Mouse (Mus musculus) midbrain, embryonic 13.5 days (tissue): ENCODE data around the gene Pigm. TPM values are rescaled to one million over a fixed set of nuclear protein-coding genes. Genes with fewer than 3 reads are reported as not detected.

Experiments used
- ATAC-seq: fragments of 200-750 bp; cut with Nextera tagmentation; 2 replicates; pipeline ENCODE4 v1.8.0; 2017; ENCODE audit warnings: mild to moderate bottlenecking, moderate TSS enrichment, moderate library complexity
- H3K27ac ChIP-seq: fragments of 300-500 bp; sonication (generic); 2 replicates; pipeline ENCODE4 v1.5.1; 2015; ENCODE audit warnings: inconsistent platforms, mild to moderate bottlenecking, moderate library complexity
- H3K27me3 ChIP-seq: fragments of 300-500 bp; sonication (generic); 2 replicates; pipeline ENCODE4 v1.6.1; 2015; ENCODE audit warnings: mild to moderate bottlenecking, inconsistent platforms
- H3K36me3 ChIP-seq: fragments of 300-500 bp; sonication (generic); 2 replicates; pipeline ENCODE4 v1.6.1; 2015; ENCODE audit warnings: mild to moderate bottlenecking, inconsistent platforms
- H3K4me1 ChIP-seq: fragments of 300-500 bp; sonication (generic); replicated peaks from 2 replicates; pipeline ENCODE4 v1.6.1; 2015; ENCODE audit warnings: inconsistent platforms
- H3K4me2 ChIP-seq: fragments of 300-500 bp; sonication (generic); replicated peaks from 2 replicates; pipeline ENCODE4 v1.6.1; 2015; ENCODE audit warnings: moderate library complexity, mild to moderate bottlenecking, inconsistent platforms
- H3K4me3 ChIP-seq: fragments of 300-500 bp; sonication (generic); replicated peaks from 2 replicates; pipeline ENCODE4 v1.5.1; 2015; ENCODE audit warnings: mild to moderate bottlenecking, inconsistent platforms
- H3K9ac ChIP-seq: fragments of 300-500 bp; sonication (generic); replicated peaks from 2 replicates; pipeline ENCODE4 v1.6.1; 2015; ENCODE audit warnings: mild to moderate bottlenecking, inconsistent platforms
- H3K9me3 ChIP-seq: fragments of 300-500 bp; sonication (generic); 2 replicates; pipeline ENCODE4 v1.6.1; 2016; ENCODE audit warnings: mild to moderate bottlenecking, inconsistent platforms
- WGBS: fragments of 180-500 bp; shearing (Covaris S2); methylation state at CpG from one replicate; pipeline ENCODE4 v1.1.7; 2015; 5-methylcytosine and 5-hydroxymethylcytosine counted together
- polyA plus RNA-seq: library from polyadenylated mRNA; unstranded; fragments of >200 nt; fragmentation: Nextera tagmentation; extraction: Ambion mirVana; gene quantifications from 2 replicates; pipeline ENCODE4 v1.2.1, GENCODE M21; 2015

The Pigm gene
- polyA plus RNA-seq, 1 experiment from 2014 or later, result 4.9 TPM

DNA sequence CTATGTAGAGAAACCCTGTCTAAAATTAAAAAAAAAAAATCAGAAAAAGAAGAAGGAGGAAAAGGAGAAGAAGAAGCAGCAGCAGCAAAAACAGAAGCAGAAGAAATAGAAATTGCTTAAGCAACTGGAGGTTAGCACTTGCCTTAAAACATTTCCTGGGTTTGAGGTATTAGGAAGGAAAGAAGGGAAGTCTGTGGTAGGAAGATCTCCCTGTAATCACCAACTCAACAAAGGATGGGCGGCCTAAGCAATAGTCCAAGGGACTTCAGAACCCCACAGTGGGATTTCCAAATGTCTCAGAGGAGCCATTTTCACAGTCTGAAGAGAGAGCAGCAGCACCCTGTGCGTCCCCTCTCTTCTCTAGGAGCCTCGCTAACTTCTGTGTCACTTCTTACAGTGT, 23.9 kb upstream of the Pigm start:
- no peak overlapping the region for H3K4me3 ChIP-seq
- no peak overlapping the region for H3K9ac ChIP-seq
- H3K9me3 ChIP-seq, result no peaks in the 10 kb centered on the region
- 95% methylated on average over 3 of the region's 3 CpGs for WGBS
- H3K4me2 ChIP-seq, result no peak overlapping the region
- no peak overlapping the region for H3K27ac ChIP-seq
- no peaks in the 10 kb centered on the region for H3K27me3 ChIP-seq
- no peaks in the 10 kb centered on the region for H3K36me3 ChIP-seq
- H3K4me1 ChIP-seq, result peaks cover 60% of the 10 kb centered on the region
- no peak for ATAC-seq

DNA sequence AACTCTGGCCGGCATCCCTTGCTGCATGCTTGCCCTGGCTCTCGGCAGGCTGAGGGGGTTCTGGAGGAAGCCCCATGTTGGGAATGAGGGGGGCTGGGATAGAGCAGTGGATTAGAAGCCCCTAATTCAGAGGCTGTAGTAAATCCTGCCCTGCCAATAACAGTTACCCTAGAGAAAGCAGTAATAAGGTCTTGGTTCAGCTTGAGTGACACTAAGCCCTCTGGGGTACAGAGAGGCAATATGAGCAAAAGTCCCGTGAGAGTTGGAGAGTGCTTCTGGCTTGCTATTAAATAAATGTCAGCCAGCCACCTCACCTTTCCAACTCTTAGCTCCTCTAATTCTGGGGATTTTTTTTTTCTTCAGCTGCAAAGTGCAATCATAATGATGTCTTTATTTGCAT, 21.0 kb upstream of the Pigm start:
- no peak overlapping the region; the same call in 1 of the 2 replicates for H3K9ac ChIP-seq
- peak; percentile 67 for ATAC-seq
- H3K4me3 ChIP-seq, result no peak overlapping the region

DNA sequence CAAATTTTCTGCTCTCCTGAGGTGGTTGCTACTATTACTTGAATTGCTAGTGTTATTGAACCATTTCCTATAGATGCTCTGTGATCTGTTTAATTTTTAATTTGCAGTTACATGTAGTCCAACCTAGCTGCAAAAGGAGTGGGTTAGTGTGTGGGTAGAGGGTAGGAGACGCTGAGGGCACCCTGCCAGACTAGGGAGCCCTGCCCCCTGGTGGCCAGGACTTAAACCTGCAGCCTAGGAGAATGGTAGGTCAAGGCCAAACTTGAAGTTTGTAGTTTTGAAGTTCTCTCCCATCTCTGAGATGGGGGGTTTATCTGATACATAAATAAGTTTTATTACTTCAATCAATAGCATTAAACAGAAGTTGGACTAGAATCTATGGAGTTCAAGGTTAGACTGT, 18.8 kb upstream of the Pigm start:
- 7% methylated on average over 1 of the region's 1 CpGs for WGBS
- H3K36me3 ChIP-seq, result no peaks in the 10 kb centered on the region
- no peak for ATAC-seq
- H3K4me2 ChIP-seq, result no peak overlapping the region
- H3K4me1 ChIP-seq, result peaks cover 36% of the 10 kb centered on the region
- no peak overlapping the region for H3K4me3 ChIP-seq
- no peak overlapping the region for H3K27ac ChIP-seq
- H3K27me3 ChIP-seq, result peaks cover 4% of the 10 kb centered on the region; the same call in 1 of the 2 replicates
- H3K9ac ChIP-seq, result no peak overlapping the region
- H3K9me3 ChIP-seq, result no peaks in the 10 kb centered on the region

More for the DNA sequence above, 21.0 kb upstream of the Pigm start:
- H3K27ac ChIP-seq, result peak overlapping the region; percentile 77
- peaks cover 53% of the 10 kb centered on the region for H3K4me1 ChIP-seq
- H3K4me2 ChIP-seq, result no peak overlapping the region
- no peaks in the 10 kb centered on the region for H3K9me3 ChIP-seq
- 11% methylated on average over 3 of the region's 3 CpGs for WGBS
- no peaks in the 10 kb centered on the region for H3K36me3 ChIP-seq
- peaks cover 4% of the 10 kb centered on the region; the same call in 1 of the 2 replicates for H3K27me3 ChIP-seq

DNA sequence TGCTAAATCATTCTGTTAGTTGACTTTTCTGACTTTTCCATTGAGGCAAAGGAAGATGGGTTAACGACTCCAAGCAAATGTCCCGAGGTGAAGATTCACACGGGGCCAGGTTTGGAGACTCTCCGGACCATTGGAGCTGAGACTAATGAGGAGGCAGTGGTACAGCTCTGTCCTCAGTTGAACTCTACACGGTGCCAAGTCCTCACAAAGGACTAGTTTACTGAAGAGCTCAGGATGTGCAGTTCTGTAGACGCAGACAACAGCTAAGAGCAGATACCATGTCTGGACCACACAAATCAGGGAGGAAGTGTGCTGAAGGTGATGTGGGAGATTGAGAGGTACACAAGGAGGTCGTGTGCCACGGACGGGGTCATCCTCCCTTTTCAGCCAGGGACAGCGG, 18.0 kb upstream of the Pigm start:
- H3K36me3 ChIP-seq, result no peaks in the 10 kb centered on the region
- peaks cover 36% of the 10 kb centered on the region for H3K4me1 ChIP-seq
- no peak overlapping the region for H3K27ac ChIP-seq
- H3K9ac ChIP-seq, result no peak overlapping the region
- H3K27me3 ChIP-seq, result peaks cover 4% of the 10 kb centered on the region; the same call in 1 of the 2 replicates
- no peaks in the 10 kb centered on the region for H3K9me3 ChIP-seq
- WGBS, result 66% methylated on average over 10 of the region's 10 CpGs
- H3K4me3 ChIP-seq, result no peak overlapping the region
- H3K4me2 ChIP-seq, result no peak overlapping the region
- no peak for ATAC-seq

GRCm38 (mm10) chr1:172364684-172365083, 11.7 kb upstream of the Pigm start:
- H3K9me3 ChIP-seq, result no peaks in the 10 kb centered on the region
- no peak overlapping the region for H3K4me2 ChIP-seq
- H3K4me1 ChIP-seq, result no peaks in the 10 kb centered on the region; the same call in 1 of the 2 replicates
- H3K9ac ChIP-seq, result no peak overlapping the region
- WGBS, result 9% methylated on average over 6 of the region's 6 CpGs
- H3K36me3 ChIP-seq, result no peaks in the 10 kb centered on the region
- H3K4me3 ChIP-seq, result no peak overlapping the region
- peak; percentile 51; the same call in 1 of the 2 replicates for ATAC-seq
- no peak overlapping the region for H3K27ac ChIP-seq
- peaks cover 4% of the 10 kb centered on the region; the same call in 1 of the 2 replicates for H3K27me3 ChIP-seq

GRCm38 (mm10) chr1:172368768-172369418, 7.5 kb upstream of the Pigm start:
- no peaks in the 10 kb centered on the region for H3K36me3 ChIP-seq
- no peak overlapping the region for H3K4me3 ChIP-seq
- no peak overlapping the region for H3K27ac ChIP-seq
- H3K9ac ChIP-seq, result no peak overlapping the region
- H3K9me3 ChIP-seq, result no peaks in the 10 kb centered on the region
- WGBS, result 30% methylated on average over 23 of the region's 23 CpGs
- no peaks in the 10 kb centered on the region; the same call in 1 of the 2 replicates for H3K4me1 ChIP-seq
- H3K4me2 ChIP-seq, result peak overlapping the region; percentile 25; the same call in 1 of the 2 replicates
- H3K27me3 ChIP-seq, result no peaks in the 10 kb centered on the region
- peak; percentile 67; the same call in 1 of the 2 replicates for ATAC-seq

GRCm38 (mm10) chr1:172376758-172377458, 562 bp downstream of the Pigm start:
- Histone ChIP-seq H3K27me3 (no peaks in the 10 kb centered on the region), H3K27ac (peak overlapping the region; percentile 73), H3K9me3 (no peaks in the 10 kb centered on the region), H3K4me1 (peaks cover 32% of the 10 kb centered on the region), H3K9ac (peak overlapping the region; percentile 93), H3K36me3 (peaks cover 20% of the 10 kb centered on the region), H3K4me2 (peak overlapping the region; percentile 100), H3K4me3 (peak overlapping the region; percentile 97)
- ATAC-seq, result no peak
- WGBS, result 3% methylated on average over 62 of the region's 62 CpGs

DNA sequence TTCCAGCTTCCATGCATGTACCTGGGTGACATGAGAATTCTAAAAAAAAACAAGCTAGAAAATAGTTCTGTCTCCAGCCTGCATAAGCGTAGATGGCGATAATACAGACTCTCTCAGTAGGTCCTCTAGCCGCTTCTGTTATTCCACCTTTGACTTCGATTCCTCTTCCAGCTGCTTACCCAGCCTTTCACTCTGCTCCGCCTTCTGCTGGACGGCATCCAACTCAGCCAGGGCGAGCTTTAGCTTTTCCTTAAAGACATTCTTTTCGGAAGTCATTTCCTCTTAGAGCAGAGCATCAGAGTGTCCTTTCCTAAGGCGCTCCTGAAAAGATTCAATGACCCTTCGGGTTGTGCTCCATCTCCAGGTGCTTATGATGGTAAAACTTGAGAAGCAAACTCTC, 3.7 kb downstream of the Pigm start:
- H3K9me3 ChIP-seq, result no peaks in the 10 kb centered on the region
- 84% methylated on average over 10 of the region's 10 CpGs for WGBS
- H3K4me1 ChIP-seq, result peaks cover 32% of the 10 kb centered on the region
- no peak overlapping the region for H3K4me3 ChIP-seq
- H3K9ac ChIP-seq, result no peak overlapping the region
- ATAC-seq, result no peak
- peaks cover 26% of the 10 kb centered on the region for H3K36me3 ChIP-seq
- no peak overlapping the region for H3K4me2 ChIP-seq
- H3K27me3 ChIP-seq, result no peaks in the 10 kb centered on the region
- H3K27ac ChIP-seq, result no peak overlapping the region

- ATAC-seq, result no peak
- H3K36me3 ChIP-seq, result peaks cover 26% of the 10 kb centered on the region
- no peak overlapping the region for H3K4me3 ChIP-seq
- no peaks in the 10 kb centered on the region for H3K9me3 ChIP-seq
- H3K4me1 ChIP-seq, result peaks cover 29% of the 10 kb centered on the region
- H3K9ac ChIP-seq, result no peak overlapping the region
- no peaks in the 10 kb centered on the region for H3K27me3 ChIP-seq
- WGBS, result 94% methylated on average over 1 of the region's 1 CpGs
- no peak overlapping the region for H3K4me2 ChIP-seq
- no peak overlapping the region for H3K27ac ChIP-seq
These were observed 5.7 kb downstream of the Pigm start for GRCm38 (mm10) chr1:172382090-172382489.

DNA sequence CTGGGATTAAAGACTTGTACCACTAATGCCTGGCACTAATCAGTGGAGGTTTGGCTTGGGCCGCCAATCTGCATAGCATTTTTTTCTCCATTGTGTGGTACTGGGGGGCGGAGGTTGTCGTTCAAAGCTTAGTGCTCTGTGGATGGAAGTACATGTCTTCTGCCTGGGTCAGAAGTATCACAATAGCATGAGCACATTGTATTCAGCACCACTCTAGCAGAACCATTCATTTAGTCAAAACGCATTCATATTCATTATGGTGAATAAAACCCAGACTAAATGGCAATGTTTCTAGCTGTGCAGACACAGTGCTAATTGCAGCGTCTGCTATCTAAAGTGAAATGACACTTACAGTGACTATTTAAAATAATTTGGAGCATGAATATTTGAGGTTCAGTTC, 10.9 kb downstream of the Pigm start:
- Histone ChIP-seq H3K27ac (no peak overlapping the region), H3K4me1 (peaks cover 10% of the 10 kb centered on the region), H3K27me3 (peaks cover 5% of the 10 kb centered on the region; the same call in 1 of the 2 replicates), H3K9me3 (no peaks in the 10 kb centered on the region), H3K4me2 (no peak overlapping the region), H3K9ac (no peak overlapping the region), H3K4me3 (no peak overlapping the region), H3K36me3 (0 out of 2 replicates have a peak, but pooled peaks cover 6% of the 10 kb centered on the region)
- no peak for ATAC-seq
- 65% methylated on average over 5 of the region's 5 CpGs for WGBS

DNA sequence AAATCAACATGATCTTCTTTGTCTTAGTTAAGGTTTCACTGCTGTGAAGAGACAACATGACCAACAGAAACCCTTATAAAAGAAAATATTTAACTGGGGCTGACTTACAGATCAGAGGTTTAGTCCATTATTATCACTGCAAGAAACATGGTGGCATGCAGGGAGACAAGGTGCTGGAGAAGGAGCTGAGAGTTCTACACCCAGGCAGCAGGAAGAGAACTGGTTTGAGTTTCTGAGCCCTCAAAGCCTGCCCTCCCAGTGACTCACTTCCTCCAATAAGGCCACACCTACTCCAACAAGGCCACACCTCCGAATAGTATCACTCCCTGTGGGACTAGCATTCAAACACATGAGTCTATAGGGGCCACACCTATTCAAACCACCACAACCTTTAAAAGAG, 14.4 kb downstream of the Pigm start:
- 65% methylated on average over 1 of the region's 1 CpGs for WGBS
- Histone ChIP-seq H3K4me1 (peaks cover 14% of the 10 kb centered on the region), H3K4me3 (no peak overlapping the region), H3K27me3 (peaks cover 5% of the 10 kb centered on the region; the same call in 1 of the 2 replicates), H3K27ac (no peak overlapping the region), H3K36me3 (no peaks in the 10 kb centered on the region), H3K4me2 (no peak overlapping the region), H3K9ac (no peak overlapping the region), H3K9me3 (no peaks in the 10 kb centered on the region)
- ATAC-seq, result no peak
